Mouse (Mus musculus) adrenal gland, adult 2 months (tissue): ENCODE results near the gene Aldh1a2. TPM values are rescaled to one million over a fixed set of nuclear protein-coding genes. Genes with fewer than 3 reads are reported as not detected.

ENCODE experiments used
- polyA plus RNA-seq: library from polyadenylated mRNA; depleted of rRNA; stranded (reverse); fragments of >200 nt; gene quantifications from 2 replicates; pipeline ENCODE4 v1.2.3, GENCODE M21; 2012; rRNA removed
- total RNA-seq, 2 experiments: library from RNA; stranded (reverse); gene quantifications; 2 replicates each; pipeline ENCODE4 v1.2.3; 2021

Aldh1a2 gene
- total and polyA plus RNA-seq, 3 experiments = 17.9 to 92.9 (median 65.6) TPM

Other genes with a start within 250 kb of the Aldh1a2 start
- 1 to 10 TPM in 1 of 2 experiments, under 1 TPM in 1; 0.28 to 1.1 TPM for gene Aqp9, start 47.1 kb upstream of the Aldh1a2 start, total RNA-seq
- 0.27 and 0.51 TPM in 2 replicates for gene Aqp9, start 47.1 kb upstream of the Aldh1a2 start, polyA plus RNA-seq